ENCODE assay signal across 8 mouse cellular contexts in genomic region chr3:96500289-96500621, GRCm38 (mm10). TPM values are rescaled to one million over a fixed set of nuclear protein-coding genes. Genes with fewer than 3 reads are reported as not detected.
DNase-seq lines count a peak whose midpoint lies in the region; ATAC-seq lines count a peak whose summit lies in the region.

No protein-coding gene starts in this region.

- 0 out of 2 replicates have a peak, but pooled peaks cover 3% of the 10 kb centered on the region for H3K4me1 ChIP-seq in intestine, embryonic 16.5 days (ENCODE audit: control insufficient read depth, insufficient read depth, low read length)
- H3K4me1 ChIP-seq in midbrain, embryonic 10.5 days: peaks cover 28% of the 10 kb centered on the region

- H3K4me2 ChIP-seq in intestine, embryonic 16.5 days (ENCODE audit: low read depth, low read length): peak overlapping the region; percentile 65

- intact Hi-C loops in left cerebral cortex, postnatal 36 days (cut with DNase I): loop anchor here (2.0 to 5.0 kb wide), 2 partner anchors 99 to 223 kb away; no protein-coding TSS in a partner anchor

- no peaks in the 10 kb centered on the region for H3K9me3 ChIP-seq in intestine, embryonic 16.5 days (ENCODE audit: control insufficient read depth, low read length)
- H3K9me3 ChIP-seq in midbrain, embryonic 10.5 days (replicated peaks): no peaks in the 10 kb centered on the region

- peak overlapping the region; percentile 76 for H3K4me3 ChIP-seq in intestine, embryonic 16.5 days (ENCODE audit: low read length)
- peak overlapping the region; percentile 71 for H3K4me3 ChIP-seq in midbrain, embryonic 10.5 days

- WGBS in intestine, embryonic 16.5 days: 0% methylated on average over 17 of the region's 17 CpGs
- under 1% methylated on average over 17 of the region's 17 CpGs for WGBS in midbrain, embryonic 10.5 days

- H3K9ac ChIP-seq in intestine, embryonic 16.5 days (ENCODE audit: low read depth, low read length): peak overlapping the region; percentile 81

- H3K27ac ChIP-seq in intestine, embryonic 16.5 days (ENCODE audit: low read length): peak overlapping the region; percentile 95
- H3K27ac ChIP-seq in midbrain, embryonic 10.5 days (replicated peaks): peak overlapping the region; percentile 85

- peak; percentile 95 for DNase-seq in adrenal gland, adult 2 months
- DNase-seq in embryo, embryonic 11 days: peak; percentile 88
- DNase-seq in gastrocnemius, postnatal 25 days: peak; percentile 87
- DNase-seq in left cerebral cortex, postnatal 36 days (ENCODE audit: low spot score in 2 of 2): peak; percentile 93 to 95
- peak; percentile 93 for DNase-seq in midbrain, embryonic 10.5 days (ENCODE audit: low spot score)
- peak; percentile 92 to 93 for DNase-seq in right cerebral cortex, postnatal 36 days (ENCODE audit: low spot score in 2 of 2)
- peak; percentile 91 to 92 for DNase-seq in urinary bladder, postnatal 4 days (ENCODE audit: low spot score in 2 of 2)

- ATAC-seq in intestine, embryonic 16.5 days: peak; percentile 73

- no peaks in the 10 kb centered on the region for H3K27me3 ChIP-seq in intestine, embryonic 16.5 days (replicated peaks; ENCODE audit: control insufficient read depth, insufficient read depth, low read length)
- H3K27me3 ChIP-seq in midbrain, embryonic 10.5 days (ENCODE audit: low read depth, poor library complexity, severe bottlenecking): peaks cover 12% of the 10 kb centered on the region

- H3K36me3 ChIP-seq in intestine, embryonic 16.5 days (ENCODE audit: control insufficient read depth, insufficient read depth, low read length): no peaks in the 10 kb centered on the region
- H3K36me3 ChIP-seq in midbrain, embryonic 10.5 days: no peaks in the 10 kb centered on the region

RNA-seq across cellular contexts. Expression of gene Hfe2, which starts 24.7 kb away (rescaled TPM):
- under 1 TPM in 1 of 2 experiments, not detected in 1; 0.23 TPM for total RNA-seq in adrenal gland, adult 2 months (2021)
- 0.11 and 0.31 TPM in 2 replicates for polyA plus RNA-seq in adrenal gland, adult 2 months (2012; rRNA removed)
- total RNA-seq in gastrocnemius, postnatal 25 days (2021): 100 to 1,000 TPM; 474 to 621 TPM
- polyA plus RNA-seq in intestine, embryonic 16.5 days (2015; fragmentation: Nextera tagmentation; extraction: Ambion mirVana): 0.15 and 0.37 TPM in 2 replicates
- total RNA-seq in left cerebral cortex, postnatal 36 days (2021): 1 to 10 TPM in 1 of 2 experiments, under 1 TPM in 1; 0.77 to 2.1 TPM
- polyA plus RNA-seq in midbrain, embryonic 10.5 days (2016; fragmentation: Nextera tagmentation; extraction: Ambion mirVana): 1.5 and 2.1 TPM in 2 replicates

RNA-seq across cellular contexts. Expression of gene BC107364, which starts 48.1 kb away (rescaled TPM):
- total RNA-seq in adrenal gland, adult 2 months (2021): not detected
- polyA plus RNA-seq in adrenal gland, adult 2 months (2012; rRNA removed): not detected in 2 replicates
- total RNA-seq in gastrocnemius, postnatal 25 days (2021): not detected
- 0.12 and 0.21 TPM in 2 replicates for polyA plus RNA-seq in intestine, embryonic 16.5 days (2015; fragmentation: Nextera tagmentation; extraction: Ambion mirVana)
- total RNA-seq in left cerebral cortex, postnatal 36 days (2021): not detected
- 0.20 and 0.30 TPM in 2 replicates for polyA plus RNA-seq in midbrain, embryonic 10.5 days (2016; fragmentation: Nextera tagmentation; extraction: Ambion mirVana)

RNA-seq across cellular contexts. Expression of gene Txnip, which starts 57.5 kb away (rescaled TPM):
- total RNA-seq in adrenal gland, adult 2 months (2021): 100 to 1,000 TPM; 421 to 430 TPM
- 390 and 481 TPM in 2 replicates for polyA plus RNA-seq in adrenal gland, adult 2 months (2012; rRNA removed)
- 100 to 1,000 TPM; 343 to 504 TPM for total RNA-seq in gastrocnemius, postnatal 25 days (2021)
- 146 and 152 TPM in 2 replicates for polyA plus RNA-seq in intestine, embryonic 16.5 days (2015; fragmentation: Nextera tagmentation; extraction: Ambion mirVana)
- 10 to 100 TPM; 19.5 to 21.8 TPM for total RNA-seq in left cerebral cortex, postnatal 36 days (2021)
- 31.5 and 41.7 TPM in 2 replicates for polyA plus RNA-seq in midbrain, embryonic 10.5 days (2016; fragmentation: Nextera tagmentation; extraction: Ambion mirVana)

Comparison
In these comparisons a context has a peak if more than half of its experiments do, and no peak if none do; other contexts are left out.
1. Peak in every context shown above with its lines: DNase-seq, ATAC-seq, H3K4me3 ChIP-seq and H3K27ac ChIP-seq.
2. RNA of gene Hfe2, which starts 24.7 kb away (total RNA-seq): 474 to 621 TPM in gastrocnemius, postnatal 25 days; 0.77 to 2.1 TPM in left cerebral cortex, postnatal 36 days and 0.23 TPM in adrenal gland, adult 2 months; every median in the first group is over 100 times any median in the second.
3. RNA of gene Txnip, which starts 57.5 kb away (total RNA-seq): 343 to 504 TPM in gastrocnemius, postnatal 25 days and 421 to 430 TPM in adrenal gland, adult 2 months; 19.5 to 21.8 TPM in left cerebral cortex, postnatal 36 days; every median in the first group is over 10 times any median in the second.